Mouse (Mus musculus) stomach, postnatal 0 days (tissue): ENCODE results near the gene Nono. TPM values are rescaled to one million over a fixed set of nuclear protein-coding genes. Genes with fewer than 3 reads are reported as not detected.

ENCODE experiments used
- ATAC-seq: fragments of 200-750 bp; cut with Nextera tagmentation; 2 replicates; pipeline ENCODE4 v1.8.0; 2017; ENCODE audit not compliant: low FRiP score, low TSS enrichment
- DNase-seq: peaks from one replicate; pipeline ENCODE4 v3.0.0-alpha.2; 2016; ENCODE audit warnings: low spot score
- H3K27ac ChIP-seq: fragments of 300-500 bp; sonication (generic); replicated peaks from 2 replicates; pipeline ENCODE4 v1.5.1; 2014; ENCODE audit warnings: mild to moderate bottlenecking, control low read depth
- H3K27me3 ChIP-seq: fragments of 300-500 bp; sonication (generic); 2 replicates; pipeline ENCODE4 v1.6.1; 2014; ENCODE audit warnings: low read length; ENCODE audit not compliant: control insufficient read depth, insufficient read depth
- H3K36me3 ChIP-seq: fragments of 300-500 bp; sonication (generic); 2 replicates; pipeline ENCODE4 v1.6.1; 2014; ENCODE audit warnings: low read length, mixed read lengths; ENCODE audit not compliant: control insufficient read depth, insufficient read depth
- H3K4me1 ChIP-seq: fragments of 300-500 bp; sonication (generic); replicated peaks from 2 replicates; pipeline ENCODE4 v1.6.1; 2014; ENCODE audit warnings: antibody characterized with exemption; ENCODE audit not compliant: control insufficient read depth, insufficient read depth
- H3K4me2 ChIP-seq: fragments of 300-500 bp; sonication (generic); replicated peaks from 2 replicates; pipeline ENCODE4 v1.6.1; 2014; ENCODE audit warnings: low read depth, mild to moderate bottlenecking, control low read depth, moderate library complexity
- H3K4me3 ChIP-seq: fragments of 300-500 bp; sonication (generic); 2 replicates; pipeline ENCODE4 v1.5.1; 2014; ENCODE audit warnings: low read depth, low read length, control low read depth
- H3K9ac ChIP-seq: fragments of 300-500 bp; sonication (generic); 2 replicates; pipeline ENCODE4 v1.6.1; 2014; ENCODE audit warnings: mild to moderate bottlenecking, low read length, control low read depth, mixed read lengths
- H3K9me3 ChIP-seq: fragments of 300-500 bp; sonication (generic); 2 replicates; pipeline ENCODE4 v1.6.1; 2016; ENCODE audit warnings: low read length; ENCODE audit not compliant: control insufficient read depth
- CTCF ChIP-seq: IDR thresholded peaks from 2 replicates; pipeline ENCODE4 v1.5.1; 2016; ENCODE audit warnings: antibody characterized with exemption, low read depth, mild to moderate bottlenecking, moderate library complexity
- EP300 ChIP-seq: optimal IDR thresholded peaks from 2 replicates; pipeline ENCODE3; 2016; ENCODE audit warnings: antibody characterized with exemption
- WGBS: fragments of 180-500 bp; shearing (Covaris S2); extraction: QIAGEN DNeasy Blood & Tissue Kit; methylation state at CpG from one replicate; pipeline ENCODE4 v1.1.7; 2014; 5-methylcytosine and 5-hydroxymethylcytosine counted together
- polyA plus RNA-seq: library from polyadenylated mRNA; unstranded; fragments of >200 nt; fragmentation: Nextera tagmentation; extraction: Ambion mirVana; gene quantifications from 2 replicates; pipeline ENCODE4 v1.2.1, GENCODE M21; 2015

The Nono gene
- polyA plus RNA-seq, 1 experiment from 2014 or later = 107 TPM

DNA sequence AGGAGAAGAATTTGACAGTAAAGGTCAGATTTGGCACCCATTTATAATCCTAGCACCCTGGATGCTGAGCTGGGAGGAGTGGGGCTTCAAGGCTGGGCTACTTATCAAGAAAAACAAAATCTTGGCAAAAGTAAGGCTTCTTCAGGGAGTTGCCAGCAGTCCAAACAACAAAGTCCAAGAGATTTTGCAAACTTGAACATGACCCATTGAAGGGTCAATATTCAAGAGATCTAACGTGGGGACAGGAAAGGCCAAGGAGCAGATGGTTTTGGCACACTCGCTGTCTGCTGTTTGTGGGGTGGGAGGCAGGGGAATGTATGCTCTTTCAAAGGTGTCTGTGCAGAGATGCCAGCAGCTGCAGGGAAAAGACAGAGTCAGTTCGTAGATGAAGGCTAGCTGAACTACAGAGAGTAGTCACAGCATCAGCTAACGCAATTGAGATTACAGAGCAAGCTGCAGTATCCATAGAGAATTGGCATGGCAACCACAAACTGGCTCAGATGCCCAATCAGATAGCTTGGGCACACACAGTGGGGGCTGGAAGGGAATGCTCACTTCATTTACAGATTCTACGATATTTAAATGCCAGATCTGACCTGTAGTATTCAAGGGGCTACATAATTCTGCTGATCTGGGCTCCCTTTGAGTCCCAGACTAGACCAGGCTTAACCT lies 40.1 kb upstream of the Nono start:
- no peak for TF ChIP-seq CTCF
- no peak for TF ChIP-seq EP300
- no peak overlapping the region for H3K4me3 ChIP-seq
- ATAC-seq (no peak), DNase-seq (no peak)
- H3K36me3 ChIP-seq = no peaks in the 10 kb centered on the region
- no peaks in the 10 kb centered on the region for H3K27me3 ChIP-seq
- no peaks in the 10 kb centered on the region for H3K4me1 ChIP-seq
- no peak overlapping the region for H3K9ac ChIP-seq
- no peaks in the 10 kb centered on the region for H3K9me3 ChIP-seq
- no peak overlapping the region for H3K4me2 ChIP-seq
- WGBS = 61% methylated on average over 5 of the region's 5 CpGs
- no peak overlapping the region for H3K27ac ChIP-seq

DNA sequence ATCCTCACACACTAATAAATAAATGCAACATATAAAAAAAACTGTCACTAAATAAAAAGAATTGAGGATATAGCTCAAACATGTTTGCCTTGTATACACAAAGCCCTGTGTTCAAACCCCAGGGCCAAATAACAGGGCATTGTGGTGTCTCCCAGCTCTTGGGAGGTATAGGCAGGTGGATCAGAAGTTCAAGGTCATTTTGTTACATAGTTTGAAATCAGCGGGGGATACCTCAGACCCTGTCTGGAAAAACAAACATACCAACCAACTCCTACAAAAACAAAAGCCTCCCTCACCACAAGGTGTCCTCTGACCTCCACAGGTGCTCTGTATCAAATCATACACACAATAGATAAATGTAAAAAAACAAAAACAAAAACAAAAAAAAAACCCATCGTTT lies 34.8 kb upstream of the Nono start:
- no peak overlapping the region for H3K4me3 ChIP-seq
- no peak overlapping the region for H3K4me2 ChIP-seq
- no peak for DNase-seq
- no peak for ATAC-seq
- H3K9ac ChIP-seq = no peak overlapping the region
- no peaks in the 10 kb centered on the region for H3K27me3 ChIP-seq
- 51% methylated on average over 2 of the region's 2 CpGs for WGBS
- TF ChIP-seq CTCF = no peak
- H3K9me3 ChIP-seq = no peaks in the 10 kb centered on the region
- H3K27ac ChIP-seq = no peak overlapping the region
- H3K4me1 ChIP-seq = no peaks in the 10 kb centered on the region
- no peaks in the 10 kb centered on the region for H3K36me3 ChIP-seq

GRCm38 (mm10) chrX:101396459-101396858 lies 32.7 kb upstream of the Nono start:
- Histone ChIP-seq H3K4me3 (no peak overlapping the region), H3K36me3 (no peaks in the 10 kb centered on the region)
- WGBS = 42% methylated on average over 11 of the region's 11 CpGs

DNA sequence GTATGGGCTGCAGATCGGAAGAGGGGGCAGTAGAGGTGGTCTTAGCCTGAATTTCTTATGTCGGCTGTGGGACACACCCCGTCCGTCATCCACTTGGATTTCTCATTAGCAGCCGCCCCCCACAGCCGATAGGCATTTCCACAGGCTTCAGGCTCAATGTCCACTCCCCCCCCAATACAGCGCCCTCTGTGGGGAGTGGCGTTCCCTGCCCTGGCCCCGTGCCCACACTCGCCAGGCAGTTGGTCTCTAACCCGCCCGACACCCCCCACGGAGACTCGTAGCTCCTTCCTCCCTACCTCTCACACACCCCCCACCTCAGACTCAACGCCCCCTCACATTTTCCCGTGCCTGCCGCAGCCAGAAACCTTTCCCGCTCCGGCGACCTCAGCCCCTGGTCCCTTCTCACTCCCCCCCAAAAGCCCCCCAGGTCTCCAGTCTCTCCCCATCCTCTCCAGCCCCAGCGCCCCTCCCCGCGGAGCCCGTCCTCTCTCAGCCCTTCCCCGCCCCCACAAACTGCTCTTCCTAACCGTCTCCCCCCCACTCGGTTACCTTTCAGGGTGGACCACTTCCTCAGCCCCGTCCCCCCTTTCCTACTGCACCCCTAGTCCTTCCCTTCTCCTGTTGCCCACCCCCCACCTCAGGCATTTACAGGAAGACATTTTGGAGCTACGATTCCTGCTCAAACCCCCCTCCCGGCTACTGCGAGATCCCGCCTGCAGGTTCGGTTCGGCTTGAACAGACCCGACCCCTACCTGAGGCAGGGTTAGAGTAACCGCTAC lies 10.0 kb upstream of the Nono start:
- ATAC-seq (peak; percentile 19; the same call in 1 of the 2 replicates), DNase-seq (peak; percentile 63)
- Histone ChIP-seq H3K27me3 (no peaks in the 10 kb centered on the region), H3K4me1 (no peaks in the 10 kb centered on the region; the same call in 1 of the 2 replicates), H3K36me3 (no peaks in the 10 kb centered on the region), H3K9ac (peak overlapping the region; percentile 70), H3K27ac (peak overlapping the region; percentile 70; the same call in 1 of the 2 replicates), H3K9me3 (no peaks in the 10 kb centered on the region), H3K4me3 (peak overlapping the region; percentile 57), H3K4me2 (peak overlapping the region; percentile 65)
- 27% methylated on average over 32 of the region's 36 CpGs for WGBS
- TF ChIP-seq EP300 = no peak
- peak; percentile 64 for TF ChIP-seq CTCF

More at GRCm38 (mm10) chrX:101396459-101396858, 32.7 kb upstream of the Nono start:
- no peak for DNase-seq
- no peak overlapping the region for H3K4me2 ChIP-seq
- H3K27ac ChIP-seq = no peak overlapping the region
- no peak overlapping the region for H3K9ac ChIP-seq
- H3K4me1 ChIP-seq = no peaks in the 10 kb centered on the region
- ATAC-seq = no peak
- TF ChIP-seq EP300 (no peak), CTCF (no peak)
- no peaks in the 10 kb centered on the region for H3K27me3 ChIP-seq
- H3K9me3 ChIP-seq = no peaks in the 10 kb centered on the region

GRCm38 (mm10) chrX:101419725-101420699 lies 9.1 kb upstream of the Nono start:
- 13% methylated on average over 44 of the region's 54 CpGs for WGBS
- DNase-seq (peak; percentile 89), ATAC-seq (peak; percentile 96)
- H3K9me3 ChIP-seq = no peaks in the 10 kb centered on the region
- H3K27ac ChIP-seq = peak overlapping the region; percentile 70; the same call in 1 of the 2 replicates
- no peaks in the 10 kb centered on the region for H3K27me3 ChIP-seq
- H3K9ac ChIP-seq = peak overlapping the region; percentile 70
- no peaks in the 10 kb centered on the region for H3K36me3 ChIP-seq
- peak overlapping the region; percentile 57 for H3K4me3 ChIP-seq
- H3K4me2 ChIP-seq = peak overlapping the region; percentile 65
- H3K4me1 ChIP-seq = no peaks in the 10 kb centered on the region; the same call in 1 of the 2 replicates
- TF ChIP-seq CTCF (0 out of 2 replicates have a peak, but pooled peaks have one; percentile 4), EP300 (no peak)
